Mouse (Mus musculus) midbrain, postnatal 0 days (tissue): ENCODE results near the gene Akap2. TPM values are rescaled to one million over a fixed set of nuclear protein-coding genes. Genes with fewer than 3 reads are reported as not detected.

ENCODE experiments used
- ATAC-seq: fragments of 200-750 bp; cut with Nextera tagmentation; 2 replicates; pipeline ENCODE4 v1.8.0; 2017; ENCODE audit warnings: moderate number of reproducible peaks, mild to moderate bottlenecking, moderate TSS enrichment, moderate library complexity; ENCODE audit not compliant: low FRiP score
- DNase-seq: peaks from one replicate; pipeline ENCODE4 v3.0.0-alpha.2; 2015; ENCODE audit warnings: low spot score
- H3K27ac ChIP-seq: fragments of 300-500 bp; sonication (generic); 2 replicates; pipeline ENCODE4 v1.5.1; 2014; ENCODE audit warnings: low read depth, mild to moderate bottlenecking, low read length, mixed read lengths
- H3K27me3 ChIP-seq: fragments of 300-500 bp; sonication (generic); 2 replicates; pipeline ENCODE4 v1.6.1; 2014; ENCODE audit warnings: low read length, control low read depth, mixed read lengths; ENCODE audit not compliant: insufficient read depth
- H3K36me3 ChIP-seq: fragments of 300-500 bp; sonication (generic); 2 replicates; pipeline ENCODE4 v1.6.1; 2014; ENCODE audit warnings: low read length, control low read depth, mixed read lengths; ENCODE audit not compliant: insufficient read depth
- H3K4me1 ChIP-seq: fragments of 300-500 bp; sonication (generic); 2 replicates; pipeline ENCODE4 v1.6.1; 2014; ENCODE audit warnings: mild to moderate bottlenecking, control low read depth, antibody characterized with exemption, low read length, mixed read lengths; ENCODE audit not compliant: insufficient read depth
- H3K4me2 ChIP-seq: fragments of 300-500 bp; sonication (generic); 2 replicates; pipeline ENCODE4 v1.6.1; 2014; ENCODE audit warnings: low read depth, mild to moderate bottlenecking, low read length, mixed read lengths; ENCODE audit not compliant: poor library complexity, severe bottlenecking
- H3K4me3 ChIP-seq: fragments of 300-500 bp; sonication (generic); 2 replicates; pipeline ENCODE4 v1.5.1; 2014; ENCODE audit warnings: low read depth, mild to moderate bottlenecking, low read length, moderate library complexity
- H3K9ac ChIP-seq: fragments of 300-500 bp; sonication (generic); replicated peaks from 2 replicates; pipeline ENCODE4 v1.6.1; 2014; ENCODE audit warnings: mild to moderate bottlenecking, low read length, moderate library complexity, mixed read lengths; ENCODE audit not compliant: poor library complexity, severe bottlenecking
- H3K9me3 ChIP-seq: fragments of 300-500 bp; sonication (generic); 2 replicates; pipeline ENCODE4 v1.6.1; 2016; ENCODE audit warnings: low read length, control low read depth
- CTCF ChIP-seq: IDR thresholded peaks from 2 replicates; pipeline ENCODE4 v1.5.1; 2016; ENCODE audit warnings: antibody characterized with exemption, mild to moderate bottlenecking
- WGBS: fragments of 180-500 bp; shearing (Covaris S2); extraction: QIAGEN DNeasy Blood & Tissue Kit; methylation state at CpG from one replicate; pipeline ENCODE4 v1.1.7; 2014; 5-methylcytosine and 5-hydroxymethylcytosine counted together
- polyA plus RNA-seq: library from polyadenylated mRNA; unstranded; fragments of >200 nt; fragmentation: Nextera tagmentation; extraction: Ambion mirVana; gene quantifications from 2 replicates; pipeline ENCODE4 v1.2.1, GENCODE M21; 2015
- total RNA-seq: library from RNA; depleted of rRNA; stranded (reverse); fragments of >200 nt; gene quantifications from 2 replicates; pipeline ENCODE4 v1.2.3, GENCODE M21; 2014

The Akap2 gene
- total and polyA plus RNA-seq, 2 experiments from 2014 or later: 12.1 to 24.4 TPM

DNA sequence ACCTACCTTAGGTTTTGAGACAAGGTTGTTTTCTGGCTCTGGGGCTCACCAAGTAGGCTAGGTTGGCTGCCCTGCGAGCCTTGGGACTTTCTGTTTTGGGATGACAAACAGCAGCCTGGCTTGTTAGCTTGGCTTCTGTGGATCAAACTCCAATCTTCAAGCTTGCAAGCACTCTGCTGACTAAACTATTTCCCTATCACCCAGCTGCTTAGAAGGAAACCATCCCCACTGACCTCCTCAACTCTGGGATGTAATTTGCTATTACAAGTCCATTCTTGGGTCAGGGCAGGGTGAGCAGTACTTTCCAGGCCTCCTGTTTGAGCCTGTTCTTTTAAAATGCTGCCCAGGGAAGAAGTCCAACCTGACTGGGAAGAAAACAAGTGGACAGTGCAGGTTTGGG is 47.5 kb downstream of the Akap2 start:
- Histone ChIP-seq H3K9me3 (no peaks in the 10 kb centered on the region), H3K9ac (no peak overlapping the region), H3K4me2 (no peak overlapping the region), H3K27ac (no peak overlapping the region), H3K4me3 (no peak overlapping the region), H3K27me3 (no peaks in the 10 kb centered on the region), H3K36me3 (no peaks in the 10 kb centered on the region), H3K4me1 (no peaks in the 10 kb centered on the region)
- no peak for TF ChIP-seq CTCF
- 91% methylated on average over 1 of the region's 1 CpGs for WGBS
- ATAC-seq (no peak), DNase-seq (no peak)

- Histone ChIP-seq H3K4me1 (no peaks in the 10 kb centered on the region), H3K27ac (no peak overlapping the region), H3K27me3 (no peaks in the 10 kb centered on the region), H3K9ac (no peak overlapping the region), H3K4me3 (no peak overlapping the region), H3K4me2 (no peak overlapping the region), H3K9me3 (no peaks in the 10 kb centered on the region), H3K36me3 (no peaks in the 10 kb centered on the region)
- no peak for TF ChIP-seq CTCF
- WGBS: 14% methylated on average over 4 of the region's 4 CpGs
- no peak for ATAC-seq
- no peak for DNase-seq
Measured at GRCm38 (mm10) chr4:57765806-57766205, 48.3 kb downstream of the Akap2 start.

DNA sequence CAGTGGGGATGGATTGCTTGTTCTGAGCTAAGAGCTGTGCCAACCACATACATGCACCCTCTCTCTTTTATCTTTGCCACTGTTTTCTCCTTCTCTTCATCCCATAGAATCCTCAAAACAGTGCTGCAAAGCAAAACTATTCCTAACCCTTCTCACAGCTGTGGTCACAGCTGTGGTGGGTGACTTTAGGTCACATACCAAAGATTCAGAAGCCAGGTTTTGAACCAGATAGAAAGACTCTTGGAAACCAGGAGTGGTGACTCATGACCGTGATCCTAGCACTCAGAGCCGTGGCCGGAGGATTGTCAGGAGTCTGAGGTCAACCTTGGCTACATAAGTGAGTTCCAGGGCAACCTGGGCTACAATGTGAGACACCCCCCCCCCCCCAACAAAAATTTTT is 51.5 kb downstream of the Akap2 start:
- Histone ChIP-seq H3K27me3 (no peaks in the 10 kb centered on the region), H3K4me1 (no peaks in the 10 kb centered on the region), H3K4me2 (no peak overlapping the region), H3K9ac (no peak overlapping the region), H3K9me3 (no peaks in the 10 kb centered on the region), H3K4me3 (no peak overlapping the region), H3K27ac (no peak overlapping the region), H3K36me3 (no peaks in the 10 kb centered on the region)
- no peak for TF ChIP-seq CTCF
- ATAC-seq: no peak
- no peak for DNase-seq
- WGBS: 83% methylated on average over 3 of the region's 3 CpGs

GRCm38 (mm10) chr4:57770185-57770823 is 52.8 kb downstream of the Akap2 start:
- TF ChIP-seq CTCF: no peak
- no peak for DNase-seq
- 57% methylated on average over 4 of the region's 4 CpGs for WGBS
- H3K36me3 ChIP-seq: no peaks in the 10 kb centered on the region
- H3K4me1 ChIP-seq: no peaks in the 10 kb centered on the region
- H3K9ac ChIP-seq: no peak overlapping the region
- H3K9me3 ChIP-seq: no peaks in the 10 kb centered on the region
- H3K4me2 ChIP-seq: no peak overlapping the region
- no peaks in the 10 kb centered on the region for H3K27me3 ChIP-seq
- ATAC-seq: no peak
- H3K4me3 ChIP-seq: no peak overlapping the region
- no peak overlapping the region for H3K27ac ChIP-seq

DNA sequence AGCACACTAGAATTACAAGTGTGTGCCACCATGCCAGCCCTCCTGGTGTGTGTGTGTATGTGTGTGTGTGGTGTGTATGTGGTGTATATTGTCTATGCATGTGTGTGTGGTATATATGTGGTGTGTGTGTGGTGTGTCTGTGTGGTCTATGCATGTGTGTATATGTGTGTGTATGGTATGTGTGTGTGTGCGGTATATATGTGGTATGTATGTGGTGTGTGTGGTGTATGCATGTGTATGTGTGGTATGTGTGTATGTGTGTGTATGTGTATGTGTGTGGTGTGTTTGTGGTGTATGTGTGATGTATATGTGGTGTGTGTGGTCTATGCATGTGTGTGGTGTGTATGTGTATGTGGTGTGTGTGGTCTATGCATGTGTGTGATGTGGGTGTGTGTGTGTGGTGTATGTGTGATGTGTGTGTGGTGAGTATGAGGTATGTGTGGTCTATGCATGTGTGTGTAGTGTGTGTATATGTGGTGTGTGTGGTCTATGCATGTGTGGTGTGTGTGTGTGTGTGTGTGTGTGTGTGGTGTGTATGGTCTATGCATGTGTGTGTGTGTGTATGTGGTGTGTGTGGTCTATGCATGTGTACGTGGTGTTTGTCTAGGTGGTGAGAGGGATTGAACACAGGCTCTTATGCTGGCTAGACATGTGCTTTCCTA is 54.2 kb downstream of the Akap2 start:
- Histone ChIP-seq H3K36me3 (no peaks in the 10 kb centered on the region), H3K27me3 (no peaks in the 10 kb centered on the region)
- 0 out of 2 replicates have a peak, but pooled peaks have one; percentile 38 for ATAC-seq

DNA sequence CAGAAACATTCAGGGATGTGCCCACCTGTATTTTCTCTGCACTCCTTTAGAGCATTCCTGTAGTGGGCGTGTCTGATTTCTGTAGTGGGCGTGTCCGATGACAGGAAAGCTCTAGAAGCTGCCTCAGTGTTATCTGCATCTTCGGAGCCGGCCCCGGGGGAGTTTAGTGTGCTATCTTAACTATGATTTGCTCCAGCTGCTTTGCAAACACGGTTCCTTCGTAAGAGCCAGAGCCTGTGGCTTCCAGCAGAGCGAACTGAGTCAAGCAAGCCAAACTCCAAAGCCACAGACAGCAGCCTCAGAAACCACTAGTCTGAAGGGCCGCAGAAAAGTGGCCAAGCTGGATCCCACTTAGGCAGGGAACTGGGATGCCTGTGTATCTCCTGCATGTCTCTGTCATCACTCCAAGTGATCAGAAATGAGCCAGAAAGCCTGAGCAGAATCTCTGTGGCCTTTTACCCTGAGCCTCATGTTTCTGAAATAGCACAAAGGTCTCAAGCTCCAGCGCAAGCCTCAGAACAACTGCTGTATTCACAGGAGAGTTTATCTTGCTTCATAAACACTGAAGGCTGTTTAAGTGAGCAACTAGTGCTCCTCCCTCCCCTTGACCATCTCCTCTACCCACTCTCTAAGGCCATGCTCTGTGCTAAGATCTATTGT is 55.5 kb downstream of the Akap2 start:
- Histone ChIP-seq H3K9ac (no peak overlapping the region), H3K4me2 (no peak overlapping the region), H3K36me3 (no peaks in the 10 kb centered on the region), H3K9me3 (no peaks in the 10 kb centered on the region), H3K4me3 (no peak overlapping the region), H3K27ac (no peak overlapping the region), H3K27me3 (no peaks in the 10 kb centered on the region), H3K4me1 (no peaks in the 10 kb centered on the region)
- DNase-seq (no peak), ATAC-seq (no peak)
- TF ChIP-seq CTCF: no peak
- WGBS: 61% methylated on average over 11 of the region's 11 CpGs

More for the DNA sequence above, 54.2 kb downstream of the Akap2 start:
- no peaks in the 10 kb centered on the region for H3K9me3 ChIP-seq
- H3K4me1 ChIP-seq: no peaks in the 10 kb centered on the region
- no peak overlapping the region for H3K4me2 ChIP-seq
- H3K4me3 ChIP-seq: no peak overlapping the region
- H3K27ac ChIP-seq: no peak overlapping the region
- no peak for TF ChIP-seq CTCF
- H3K9ac ChIP-seq: no peak overlapping the region
- DNase-seq: no peak
- 86% methylated on average over 2 of the region's 2 CpGs for WGBS
